Mouse (Mus musculus) heart, embryonic 14.5 days (tissue): ENCODE results near the gene Il10rb. TPM values are rescaled to one million over a fixed set of nuclear protein-coding genes. Genes with fewer than 3 reads are reported as not detected.

Experiments used
- ATAC-seq: fragments of 200-750 bp; cut with Nextera tagmentation; 2 replicates; pipeline ENCODE4 v1.8.0; 2017; ENCODE audit warnings: low read depth, moderate TSS enrichment; ENCODE audit not compliant: insufficient number of reproducible peaks, insufficient read depth, low FRiP score
- H3K27ac ChIP-seq, 2 experiments: fragments of 200-500 bp in 1 of 2; fragments of 300-500 bp in 1 of 2; sonication (generic) in 1 of 2; replicated peaks in 1 of 2; 2 replicates each; pipeline ENCODE4 v1.5.1; 2012 to 2014; ENCODE audit warnings: low read depth in 2 of 2, low read length in 2 of 2, control low read depth in 1 of 2, mild to moderate bottlenecking in 1 of 2, mixed read lengths in 1 of 2; ENCODE audit not compliant: control insufficient read depth in 1 of 2, insufficient read depth in 1 of 2
- H3K27me3 ChIP-seq: fragments of 300-500 bp; sonication (generic); 2 replicates; pipeline ENCODE4 v1.6.1; 2014; ENCODE audit warnings: mild to moderate bottlenecking, low read length, control low read depth; ENCODE audit not compliant: control insufficient read depth, insufficient read depth
- H3K36me3 ChIP-seq: fragments of 300-500 bp; sonication (generic); 2 replicates; pipeline ENCODE4 v1.6.1; 2014; ENCODE audit warnings: mild to moderate bottlenecking, control low read depth, low read length, mixed read lengths; ENCODE audit not compliant: control insufficient read depth, insufficient read depth
- H3K4me1 ChIP-seq, 2 experiments: fragments of 200-500 bp in 1 of 2; fragments of 300-500 bp in 1 of 2; sonication (generic) in 1 of 2; 2 replicates each; pipeline ENCODE4 v1.6.1; 2012 to 2014; ENCODE audit warnings: low read length in 2 of 2, control low read depth in 1 of 2, mixed read lengths in 1 of 2; ENCODE audit not compliant: control insufficient read depth in 2 of 2, insufficient read depth in 2 of 2
- H3K4me2 ChIP-seq: fragments of 300-500 bp; sonication (generic); 2 replicates; pipeline ENCODE4 v1.6.1; 2014; ENCODE audit warnings: mild to moderate bottlenecking, low read length
- H3K4me3 ChIP-seq, 2 experiments: fragments of 200-500 bp in 1 of 2; fragments of 300-500 bp in 1 of 2; sonication (generic) in 1 of 2; 2 replicates each; pipeline ENCODE4 v1.5.1; 2012 to 2014; ENCODE audit warnings: low read length in 2 of 2, mild to moderate bottlenecking in 2 of 2, control low read depth in 1 of 2, low read depth in 1 of 2, moderate library complexity in 1 of 2; ENCODE audit not compliant: control insufficient read depth in 1 of 2, insufficient read depth in 1 of 2
- H3K9ac ChIP-seq: fragments of 300-500 bp; sonication (generic); 2 replicates; pipeline ENCODE4 v1.6.1; 2014; ENCODE audit warnings: mild to moderate bottlenecking, low read length
- H3K9me3 ChIP-seq: fragments of 300-500 bp; sonication (generic); 2 replicates; pipeline ENCODE4 v1.6.1; 2016; ENCODE audit warnings: low read length, control low read depth; ENCODE audit not compliant: control insufficient read depth
- WGBS: fragments of 180-500 bp; shearing (Covaris S2); extraction: QIAGEN DNeasy Blood & Tissue Kit; methylation state at CpG from one replicate; pipeline ENCODE4 v1.1.7; 2014; 5-methylcytosine and 5-hydroxymethylcytosine counted together
- polyA plus RNA-seq: library from polyadenylated mRNA; unstranded; fragments of >200 nt; fragmentation: Nextera tagmentation; extraction: Ambion mirVana; gene quantifications from 2 replicates; pipeline ENCODE4 v1.2.1, GENCODE M21; 2014

Il10rb gene
- polyA plus RNA-seq, 1 experiment from 2014 or later = 59.2 TPM

DNA sequence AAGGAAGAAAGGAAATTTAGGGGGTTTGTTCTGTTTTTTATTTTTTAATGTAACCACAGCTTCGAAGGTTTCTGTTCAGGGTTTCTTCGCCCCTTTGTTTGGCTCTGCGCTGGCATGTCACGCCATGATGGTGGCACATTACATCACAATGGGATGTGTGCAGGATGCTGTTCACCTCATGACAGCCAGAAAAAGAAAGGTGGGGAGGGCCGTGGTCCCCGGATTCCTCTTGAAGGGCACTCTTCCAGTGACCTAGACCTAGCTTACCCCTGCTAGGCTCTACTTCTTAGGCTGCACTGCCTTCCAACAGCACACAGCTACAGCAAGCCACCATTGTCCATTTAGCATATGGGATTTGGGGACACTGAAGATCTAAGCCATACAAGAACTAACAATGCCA, 19.9 kb downstream of the Il10rb start:
- Histone ChIP-seq H3K9me3 (peaks cover 4% of the 10 kb centered on the region; the same call in 1 of the 2 replicates), H3K4me2 (no peak overlapping the region), H3K4me3 (no peak overlapping the region), H3K9ac (no peak overlapping the region), H3K27ac (no peak overlapping the region), H3K36me3 (peaks cover 66% of the 10 kb centered on the region), H3K4me1 (peaks cover 0 to 5% of the 10 kb centered on the region in 2 experiments; a peak in 1 of 4 replicates), H3K27me3 (no peaks in the 10 kb centered on the region)
- ATAC-seq = no peak
- WGBS = 93% methylated on average over 6 of the region's 6 CpGs

DNA sequence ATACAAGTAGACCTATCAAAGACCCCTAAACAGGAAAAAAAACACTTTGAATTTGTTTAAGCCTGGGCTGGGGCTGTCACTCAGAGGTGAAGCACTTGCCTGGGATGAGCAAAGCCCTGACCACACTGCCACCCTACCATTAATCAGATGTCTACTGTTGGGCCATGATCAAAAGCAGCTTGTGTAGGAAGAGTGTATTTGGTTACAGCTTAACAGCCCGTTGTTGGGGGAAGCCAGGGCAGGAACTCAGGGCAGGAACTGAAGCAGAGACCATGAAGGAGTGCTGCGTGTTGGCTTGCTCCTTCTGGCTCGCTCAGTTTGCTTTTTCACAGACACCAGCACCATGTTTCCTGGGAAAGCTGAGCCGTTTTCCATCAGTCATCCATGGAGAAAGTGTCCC, 20.6 kb downstream of the Il10rb start:
- Histone ChIP-seq H3K27me3 (no peaks in the 10 kb centered on the region), H3K4me3 (no peak overlapping the region), H3K27ac (no peak overlapping the region), H3K4me1 (peaks cover 0 to 5% of the 10 kb centered on the region in 2 experiments; a peak in 1 of 4 replicates), H3K9me3 (peaks cover 4% of the 10 kb centered on the region; the same call in 1 of the 2 replicates), H3K4me2 (no peak overlapping the region), H3K9ac (no peak overlapping the region), H3K36me3 (peaks cover 59% of the 10 kb centered on the region)
- 84% methylated on average over 4 of the region's 4 CpGs for WGBS
- ATAC-seq = no peak

DNA sequence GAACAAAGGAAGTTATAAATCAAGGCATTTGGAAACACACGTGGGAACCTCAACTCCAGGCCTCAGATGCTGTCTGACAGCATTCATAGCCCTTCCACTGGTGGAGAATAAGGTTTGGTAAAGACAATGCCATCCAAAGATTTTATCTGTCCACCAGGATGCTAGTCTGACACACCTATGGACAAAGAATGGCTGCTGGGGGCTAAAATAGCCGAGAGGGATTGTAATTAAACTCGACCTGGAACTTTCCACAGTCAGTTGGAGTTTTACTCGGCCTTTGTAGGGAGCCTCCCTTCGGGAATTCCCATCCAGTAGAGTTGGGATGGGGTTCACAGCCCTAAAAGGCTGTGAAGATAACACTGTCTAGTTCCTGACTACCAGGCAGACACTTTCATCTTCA, 21.5 kb downstream of the Il10rb start:
- WGBS = 56% methylated on average over 5 of the region's 5 CpGs
- no peak overlapping the region for H3K27ac ChIP-seq
- H3K36me3 ChIP-seq = peaks cover 50% of the 10 kb centered on the region
- H3K9me3 ChIP-seq = peaks cover 4% of the 10 kb centered on the region; the same call in 1 of the 2 replicates
- no peaks in the 10 kb centered on the region for H3K27me3 ChIP-seq
- no peak overlapping the region for H3K4me2 ChIP-seq
- H3K4me3 ChIP-seq = no peak overlapping the region
- H3K9ac ChIP-seq = no peak overlapping the region
- no peak for ATAC-seq
- peaks cover 0 to 5% of the 10 kb centered on the region in 2 experiments; a peak in 1 of 4 replicates for H3K4me1 ChIP-seq

DNA sequence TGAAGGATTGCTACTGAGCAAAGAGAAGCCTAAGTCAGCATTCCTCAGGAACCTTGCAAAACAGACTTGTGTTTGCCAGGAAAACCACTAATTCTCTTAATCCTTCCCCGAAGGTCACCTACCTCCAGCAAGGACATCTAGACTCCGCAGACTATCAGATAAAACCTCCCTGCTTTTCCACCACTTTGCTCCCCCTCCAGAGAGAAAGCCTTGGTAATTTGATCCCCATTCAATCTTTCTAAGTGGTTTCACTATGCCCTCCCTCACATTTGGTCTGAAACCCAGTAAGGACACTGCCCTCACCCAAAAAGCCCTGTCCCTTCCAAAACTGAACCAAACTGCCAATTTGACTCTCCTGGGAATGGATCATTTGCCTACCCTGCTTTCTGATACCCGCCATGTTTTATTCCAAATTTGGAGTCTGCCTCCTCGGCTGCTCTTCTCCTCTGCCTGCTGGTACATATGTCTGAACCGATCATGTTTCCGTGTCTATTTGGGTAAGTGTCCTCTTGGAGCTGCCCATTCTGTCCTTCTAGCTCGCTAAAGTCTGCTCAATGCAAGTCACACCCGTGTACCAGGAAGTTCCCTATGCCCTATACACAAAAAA, 22.4 kb downstream of the Il10rb start:
- H3K9me3 ChIP-seq = peaks cover 4% of the 10 kb centered on the region; the same call in 1 of the 2 replicates
- H3K4me2 ChIP-seq = no peak overlapping the region
- no peak overlapping the region for H3K9ac ChIP-seq
- no peak overlapping the region for H3K4me3 ChIP-seq
- H3K4me1 ChIP-seq = peaks cover 2 to 5% of the 10 kb centered on the region in 2 experiments; a peak in 2 of 4 replicates
- H3K36me3 ChIP-seq = peaks cover 41% of the 10 kb centered on the region
- ATAC-seq = no peak
- 57% methylated on average over 8 of the region's 8 CpGs for WGBS
- no peaks in the 10 kb centered on the region for H3K27me3 ChIP-seq
- H3K27ac ChIP-seq = no peak overlapping the region

DNA sequence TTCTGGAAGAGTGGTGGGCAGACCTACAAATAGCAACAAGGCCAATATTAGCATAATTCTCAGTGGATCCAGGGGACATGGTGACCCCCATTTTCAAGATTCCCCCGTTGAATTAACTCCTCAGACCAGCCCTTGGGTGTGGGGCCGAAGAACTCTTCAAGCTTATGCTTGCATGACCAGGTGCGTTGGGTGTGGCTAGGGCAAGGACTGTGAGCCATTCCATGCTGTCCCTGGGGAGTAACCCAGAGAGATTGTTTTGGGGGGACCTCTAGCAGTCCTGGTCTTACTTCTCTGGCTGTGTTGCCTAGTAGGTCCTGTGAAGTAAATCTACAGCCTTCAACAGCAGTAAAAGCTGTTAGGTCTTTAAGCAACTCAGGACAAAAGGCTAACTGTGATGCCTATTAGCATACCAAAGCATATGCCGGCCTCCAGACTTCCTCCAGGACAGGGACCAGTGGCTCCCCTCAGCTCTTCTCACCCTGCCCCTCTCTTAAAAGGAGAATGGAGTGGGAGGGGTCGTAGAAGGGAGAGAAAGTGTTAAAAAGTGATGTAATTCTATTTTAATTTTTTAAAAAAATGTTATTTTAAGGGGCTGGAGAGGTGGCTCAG, 26.9 kb downstream of the Il10rb start:
- Histone ChIP-seq H3K27me3 (no peaks in the 10 kb centered on the region), H3K9me3 (peaks cover 4% of the 10 kb centered on the region; the same call in 1 of the 2 replicates), H3K4me3 (no peak overlapping the region), H3K4me2 (no peak overlapping the region), H3K4me1 (peaks cover 4 to 10% of the 10 kb centered on the region in 2 experiments; a peak in 3 of 4 replicates), H3K36me3 (no peaks in the 10 kb centered on the region), H3K9ac (no peak overlapping the region), H3K27ac (no peak overlapping the region)
- no peak for ATAC-seq
- WGBS = 49% methylated on average over 5 of the region's 5 CpGs

DNA sequence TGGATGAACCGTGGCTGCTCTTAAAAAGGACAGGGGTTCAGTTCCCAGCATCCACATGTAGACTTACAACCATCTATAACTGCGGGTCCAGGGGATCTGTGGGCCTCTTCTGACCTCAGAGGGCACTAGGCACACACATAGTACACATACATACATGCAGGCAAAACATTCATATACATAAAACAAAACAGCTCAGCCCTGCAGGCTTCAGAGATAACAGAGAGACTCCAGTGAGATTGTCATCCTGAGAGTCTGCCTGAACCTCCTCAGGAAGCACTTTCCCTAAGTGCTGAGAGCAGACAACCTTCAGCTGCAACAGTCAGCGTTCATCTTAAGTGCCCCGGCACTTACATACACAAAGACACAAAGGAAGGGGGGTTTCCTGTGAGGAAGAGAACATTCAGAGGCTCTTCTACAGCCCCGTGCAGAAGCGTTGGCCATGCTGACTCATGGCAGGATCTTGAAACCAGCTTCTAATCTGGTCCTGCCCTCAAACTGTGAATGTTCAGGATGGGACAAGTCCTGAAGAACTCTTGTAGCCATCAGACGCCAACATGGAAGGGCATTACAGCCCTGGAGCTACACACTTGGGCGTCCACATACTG, 27.5 kb downstream of the Il10rb start:
- no peak overlapping the region for H3K4me2 ChIP-seq
- H3K27me3 ChIP-seq = no peaks in the 10 kb centered on the region
- no peak overlapping the region for H3K9ac ChIP-seq
- peaks cover 4 to 7% of the 10 kb centered on the region in 2 experiments; a peak in 3 of 4 replicates for H3K4me1 ChIP-seq
- no peak overlapping the region for H3K27ac ChIP-seq
- 32% methylated on average over 8 of the region's 8 CpGs for WGBS
- peak; percentile 22; the same call in 1 of the 2 replicates for ATAC-seq
- H3K9me3 ChIP-seq = peaks cover 4% of the 10 kb centered on the region; the same call in 1 of the 2 replicates
- no peak overlapping the region for H3K4me3 ChIP-seq
- no peaks in the 10 kb centered on the region for H3K36me3 ChIP-seq

DNA sequence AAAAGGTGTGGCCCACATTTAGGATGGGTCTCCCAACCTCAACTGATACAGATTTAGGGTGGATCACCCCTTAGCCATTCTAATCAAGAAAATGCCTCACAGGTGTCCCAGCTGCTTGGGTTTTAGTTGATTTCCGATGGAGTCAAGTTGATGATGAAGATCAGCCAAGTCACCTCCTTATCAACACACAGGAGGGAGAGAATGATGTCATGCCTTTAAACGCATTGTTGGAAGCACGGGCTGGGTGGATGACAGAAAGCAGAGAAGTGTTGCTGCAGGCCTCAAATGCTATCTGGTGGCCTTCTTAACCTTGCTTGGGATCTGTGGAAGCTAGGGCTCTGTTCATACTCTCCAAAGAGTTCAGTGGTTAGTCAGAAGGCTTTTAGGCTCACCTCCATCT, 28.2 kb downstream of the Il10rb start:
- H3K9ac ChIP-seq = no peak overlapping the region
- 42% methylated on average over 3 of the region's 3 CpGs for WGBS
- no peaks in the 10 kb centered on the region for H3K27me3 ChIP-seq
- ATAC-seq = no peak
- H3K9me3 ChIP-seq = peaks cover 4% of the 10 kb centered on the region; the same call in 1 of the 2 replicates
- no peaks in the 10 kb centered on the region for H3K36me3 ChIP-seq
- peaks cover 4% of the 10 kb centered on the region in 2 experiments; a peak in 3 of 4 replicates for H3K4me1 ChIP-seq
- no peak overlapping the region for H3K27ac ChIP-seq
- H3K4me2 ChIP-seq = no peak overlapping the region
- no peak overlapping the region for H3K4me3 ChIP-seq
